Mouse (Mus musculus): ENCODE results near the gene Syk. TPM values are rescaled to one million over a fixed set of nuclear protein-coding genes. Genes with fewer than 3 reads are reported as not detected.

The Syk gene
- total RNA-seq, 2 experiments from 2014 or later: 2.3 to 3.4 TPM

Other genes with a start within 250 kb of the Syk start
- gene Diras2, start 51.9 kb upstream of the Syk start, total RNA-seq (2021): 100 to 1,000 TPM; 149 to 165 TPM